Mouse (Mus musculus) regulatory T cell (primary cell): ENCODE results near the gene Pcsk1n.

Source experiments
- in situ Hi-C: fragments of 300-600 bp; cut with MboI, MseI; formaldehyde crosslinking; loops from one replicate; pipeline ENCODE4 v1.15.1; 2025; ENCODE audit warnings: high pct_unique_total_duplicates

Pcsk1n gene

DNA sequence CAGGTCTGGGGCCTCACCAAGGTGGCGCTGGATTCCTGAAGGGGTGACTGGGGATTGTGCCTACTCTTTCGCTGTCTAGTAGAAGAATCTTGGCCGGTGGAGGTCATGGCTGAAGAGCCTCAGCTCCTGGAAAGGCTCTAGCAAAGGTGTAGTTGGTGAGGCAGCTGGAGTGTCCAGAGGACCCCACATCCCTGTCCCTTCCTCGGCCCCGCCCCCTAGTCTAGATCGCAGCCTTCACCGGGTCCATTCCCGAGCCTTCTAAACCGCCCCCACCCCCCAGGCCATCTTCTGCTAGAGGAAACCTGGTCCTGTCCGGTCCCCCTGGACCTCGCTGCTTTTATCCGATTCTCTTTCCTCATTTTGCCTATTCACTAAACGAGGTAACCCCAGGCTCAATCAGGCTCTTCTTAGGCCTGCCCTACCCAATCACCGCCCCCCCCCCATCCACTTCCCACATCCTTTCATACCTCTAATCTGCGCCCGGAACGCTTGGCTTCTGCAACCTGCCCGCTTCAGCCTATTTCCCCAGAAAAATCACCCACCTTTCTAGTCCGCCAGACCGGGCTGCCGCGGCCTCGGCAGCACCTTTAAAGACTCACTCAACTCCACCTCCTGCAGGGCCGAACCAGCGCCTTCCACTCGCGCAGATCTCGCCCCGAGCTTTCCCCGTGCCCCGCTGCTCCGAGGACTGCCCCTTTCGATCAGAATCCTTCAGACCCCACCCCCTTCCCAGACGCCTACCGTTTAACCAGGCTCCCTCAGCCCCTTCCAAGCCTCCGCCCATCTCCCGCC is 27.7 kb downstream of the Pcsk1n start, which contains the start of gene Hdac6:
Gene Hdac6, minus strand, starts transcription at position 782 of the 792 bp plus-strand sequence.
- in situ Hi-C loops: no loop called here

GRCm38 (mm10) chrX:7947900-7948492 is 28.4 kb downstream of the Pcsk1n start:
- in situ Hi-C loops: no loop called here

GRCm38 (mm10) chrX:7950091-7950490 is 30.5 kb downstream of the Pcsk1n start:
- in situ Hi-C loops: no loop called here

- in situ Hi-C loops: no loop called here
Observed at GRCm38 (mm10) chrX:7958868-7959267, 39.2 kb downstream of the Pcsk1n start.

- in situ Hi-C loops: no loop called here
Observed at GRCm38 (mm10) chrX:7963829-7964626, 44.4 kb downstream of the Pcsk1n start.

- in situ Hi-C loops: no loop called here
Observed at GRCm38 (mm10) chrX:7966161-7966560, 46.5 kb downstream of the Pcsk1n start.

GRCm38 (mm10) chrX:7967596-7968201 is 48.1 kb downstream of the Pcsk1n start:
- in situ Hi-C loops: no loop called here

DNA sequence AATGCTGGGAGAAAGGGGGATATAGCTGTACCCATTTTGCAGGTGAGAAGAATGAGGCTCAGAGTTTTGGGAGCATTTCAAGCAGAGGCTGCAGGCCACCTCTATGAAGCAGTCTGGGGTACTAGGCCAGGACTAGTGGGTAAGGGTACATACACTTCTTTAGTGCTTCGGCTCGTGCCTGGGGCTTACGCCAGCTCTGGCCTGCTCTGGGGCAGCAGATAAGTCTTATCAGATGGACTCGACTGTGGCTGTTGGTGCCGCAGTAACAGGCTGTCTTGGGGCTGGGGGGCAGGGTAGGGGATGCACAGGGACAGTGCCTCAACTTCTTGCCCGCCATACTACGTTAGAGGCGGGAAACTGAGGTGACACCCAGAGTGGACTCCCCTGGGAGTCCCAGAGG is 48.6 kb downstream of the Pcsk1n start:
- in situ Hi-C loops: no loop called here

DNA sequence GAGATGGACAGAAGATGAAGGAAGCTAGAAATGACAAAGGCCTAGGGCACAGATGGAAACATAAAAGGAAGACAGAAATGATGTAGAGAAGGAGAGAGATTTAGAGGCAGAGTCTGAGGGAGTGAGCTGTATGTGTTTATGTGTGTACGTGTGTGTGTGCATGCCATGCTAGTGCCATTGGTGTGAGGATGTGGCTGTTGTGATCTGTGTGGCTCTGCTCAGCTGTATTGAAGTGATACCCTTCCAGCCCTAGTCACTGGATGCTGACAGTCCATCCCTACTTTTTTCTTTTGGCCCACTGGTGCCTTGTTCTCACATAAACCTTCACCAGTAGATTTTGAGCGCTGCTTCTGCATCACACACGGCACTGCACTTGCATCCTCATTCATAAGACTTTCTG is 49.3 kb downstream of the Pcsk1n start:
- in situ Hi-C loops: no loop called here

- in situ Hi-C loops: no loop called here
Observed at GRCm38 (mm10) chrX:7971292-7971691, 51.7 kb downstream of the Pcsk1n start.
